Mouse (Mus musculus): ENCODE data around the gene Coro6.

DNA sequence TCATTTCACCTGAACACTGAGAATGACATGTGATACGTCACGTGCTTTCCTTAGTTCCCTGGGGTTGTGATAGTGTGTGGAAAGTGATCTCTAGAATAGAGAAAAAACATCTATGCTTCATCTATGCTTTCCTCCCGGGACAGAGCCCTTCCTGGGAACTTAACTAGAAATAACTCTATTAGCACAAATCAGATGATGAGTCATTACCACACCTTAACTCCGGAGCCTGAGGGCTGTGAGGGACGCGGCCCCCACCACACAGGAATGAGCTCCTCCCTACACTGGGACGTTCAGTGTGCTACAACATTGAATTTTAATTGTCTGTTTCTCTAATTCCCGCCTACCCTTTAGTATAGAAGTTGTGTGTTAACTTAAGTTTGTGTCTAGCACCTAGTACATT lies 21.2 kb upstream of the Coro6 start:
- TF ChIP-seq POLR2A (IDR thresholded peaks at IDR 0.05; ENCODE audit: insufficient read depth, low read depth, low read length) (no peak), CTCF (IDR thresholded peaks at IDR 0.05; ENCODE audit: insufficient read depth, low read depth, low read length) (no peak)
